Mouse (Mus musculus): ENCODE data around the gene Rnase13. TPM values are rescaled to one million over a fixed set of nuclear protein-coding genes. Genes with fewer than 3 reads are reported as not detected.
A peak's percentile ranks its signal among the peaks of the same experiment; 100 is the strongest.

The Rnase13 gene
- polyA plus RNA-seq, 2 experiments = not detected

DNA sequence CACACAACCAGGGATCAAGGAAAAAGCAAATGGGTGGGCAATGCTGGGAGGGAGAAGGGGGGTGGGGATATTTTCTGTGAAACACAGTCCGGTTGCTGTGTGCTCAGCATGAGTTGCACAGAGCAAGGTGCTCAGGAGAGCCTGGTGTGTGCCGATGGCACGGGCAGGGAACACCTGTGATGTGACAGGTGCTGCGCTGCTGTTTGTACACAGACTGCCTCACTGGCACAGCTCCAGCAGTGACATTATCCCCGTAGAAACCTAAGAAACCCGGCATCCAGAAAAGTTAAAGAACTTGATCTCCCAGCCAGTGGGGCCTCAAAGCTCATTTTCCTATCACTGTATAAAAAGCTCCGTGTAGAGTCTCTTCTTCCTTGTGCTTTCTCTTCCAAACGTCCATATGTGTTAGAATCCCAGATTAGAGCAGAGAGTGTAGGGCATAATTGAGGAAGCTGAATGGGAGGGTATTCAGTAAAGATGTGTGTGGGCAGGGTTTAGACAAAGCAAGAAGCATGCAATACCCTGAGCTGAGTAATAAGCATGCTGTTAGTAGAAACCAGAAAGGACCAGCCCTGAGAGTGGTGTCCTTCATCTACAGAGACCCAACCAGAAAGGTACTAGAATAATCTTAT lies 25.9 kb downstream of the Rnase13 start:
- Histone ChIP-seq H3K9ac (replicated peaks) (no peak overlapping the region), H3K4me1 (replicated peaks; ENCODE audit: control insufficient read depth in 2 of 2, insufficient read depth in 2 of 2, low read length in 1 of 2) (peaks cover 8 to 15% of the 10 kb centered on the region in 2 experiments), H3K4me2 (ENCODE audit: low read depth) (no peak overlapping the region), H3K4me3 (ENCODE audit: insufficient read depth in 1 of 2, low read depth in 2 of 2, low read length in 2 of 2) (no peak overlapping the region), H3K27me3 (ENCODE audit: control insufficient read depth, insufficient read depth, low read length) (no peaks in the 10 kb centered on the region), H3K9me3 (ENCODE audit: control insufficient read depth, low read length) (no peaks in the 10 kb centered on the region), H3K36me3 (replicated peaks; ENCODE audit: control insufficient read depth, insufficient read depth, low read depth) (peaks cover 2% of the 10 kb centered on the region), H3K27ac (no peak overlapping the region)
- no peak for ATAC-seq (ENCODE audit: insufficient read depth)
- 59% methylated on average over 8 of the region's 8 CpGs for WGBS (ENCODE audit: insufficient replicate concordance)
- no peak for DNase-seq (ENCODE audit: low read depth in 3 of 3, low spot score in 3 of 3)
- TF ChIP-seq CTCF (IDR thresholded peaks at IDR 0.05; ENCODE audit: low read depth) = no peak
- TF ChIP-seq EP300 (IDR thresholded peaks at IDR 0.05; ENCODE audit: low read depth) = no peak

GRCm38 (mm10) chr14:51896019-51896418 lies 26.6 kb downstream of the Rnase13 start:
- H3K9ac ChIP-seq (replicated peaks) = no peak overlapping the region; the same call in 1 of the 2 replicates
- H3K27ac ChIP-seq = no peak overlapping the region
- WGBS (ENCODE audit: insufficient replicate concordance) = 38% methylated on average over 6 of the region's 6 CpGs
- no peak overlapping the region for H3K4me2 ChIP-seq (ENCODE audit: low read depth)
- TF ChIP-seq EP300 (IDR thresholded peaks at IDR 0.05; ENCODE audit: low read depth) (no peak), CTCF (IDR thresholded peaks at IDR 0.05; ENCODE audit: low read depth) (no peak)
- H3K27me3 ChIP-seq (ENCODE audit: control insufficient read depth, insufficient read depth, low read length) = no peaks in the 10 kb centered on the region
- H3K4me3 ChIP-seq (ENCODE audit: insufficient read depth in 1 of 2, low read depth in 2 of 2, low read length in 2 of 2) = no peak overlapping the region
- H3K4me1 ChIP-seq (replicated peaks; ENCODE audit: control insufficient read depth in 2 of 2, insufficient read depth in 2 of 2, low read length in 1 of 2) = peaks cover 8 to 15% of the 10 kb centered on the region in 2 experiments
- no peak for DNase-seq (ENCODE audit: low read depth in 3 of 3, low spot score in 3 of 3)
- no peaks in the 10 kb centered on the region for H3K9me3 ChIP-seq (ENCODE audit: control insufficient read depth, low read length)
- no peak for ATAC-seq (ENCODE audit: insufficient read depth)
- H3K36me3 ChIP-seq (replicated peaks; ENCODE audit: control insufficient read depth, insufficient read depth, low read depth) = peaks cover 8% of the 10 kb centered on the region

- Histone ChIP-seq H3K36me3 (replicated peaks; ENCODE audit: control insufficient read depth, insufficient read depth, low read depth) (peaks cover 8% of the 10 kb centered on the region), H3K27me3 (ENCODE audit: control insufficient read depth, insufficient read depth, low read length) (no peaks in the 10 kb centered on the region), H3K4me1 (replicated peaks; ENCODE audit: control insufficient read depth in 2 of 2, insufficient read depth in 2 of 2, low read length in 1 of 2) (peaks cover 8 to 15% of the 10 kb centered on the region in 2 experiments), H3K4me3 (ENCODE audit: insufficient read depth in 1 of 2, low read depth in 2 of 2, low read length in 2 of 2) (no peak overlapping the region), H3K27ac (no peak overlapping the region), H3K9ac (replicated peaks) (no peak overlapping the region), H3K9me3 (ENCODE audit: control insufficient read depth, low read length) (no peaks in the 10 kb centered on the region), H3K4me2 (ENCODE audit: low read depth) (no peak overlapping the region)
- no peak for ATAC-seq (ENCODE audit: insufficient read depth)
- TF ChIP-seq EP300 (IDR thresholded peaks at IDR 0.05; ENCODE audit: low read depth) = no peak
- TF ChIP-seq CTCF (IDR thresholded peaks at IDR 0.05; ENCODE audit: low read depth) = no peak
- WGBS (ENCODE audit: insufficient replicate concordance) = 66% methylated on average over 14 of the region's 14 CpGs
- DNase-seq (ENCODE audit: low read depth in 3 of 3, low spot score in 3 of 3) = no peak
Observed at GRCm38 (mm10) chr14:51895071-51895470, 27.5 kb downstream of the Rnase13 start.

DNA sequence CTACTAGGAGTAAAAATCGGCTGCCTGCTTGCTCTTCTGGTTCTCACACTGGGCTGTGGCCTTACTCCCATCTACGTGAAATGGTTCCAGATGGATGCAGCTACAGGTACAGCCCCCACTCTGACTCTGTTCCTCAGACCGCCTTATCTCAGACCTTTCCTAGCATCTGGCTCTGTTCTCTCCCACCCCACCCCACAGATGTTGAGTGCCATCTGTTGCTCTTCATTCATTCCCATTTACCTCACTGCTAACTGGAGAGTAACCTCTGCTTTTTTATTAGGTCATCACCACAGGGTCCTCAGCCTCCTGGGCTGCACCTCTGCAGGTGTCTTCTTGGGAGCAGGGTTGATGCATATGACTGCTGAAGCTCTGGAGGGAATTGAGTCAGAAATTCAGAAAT lies 28.8 kb downstream of the Rnase13 start:
- TF ChIP-seq CTCF (IDR thresholded peaks at IDR 0.05; ENCODE audit: low read depth) (no peak), EP300 (IDR thresholded peaks at IDR 0.05; ENCODE audit: low read depth) (0 out of 2 replicates have a peak, but pooled peaks have one; percentile 19)
- peaks cover 8 to 15% of the 10 kb centered on the region in 2 experiments for H3K4me1 ChIP-seq (replicated peaks; ENCODE audit: control insufficient read depth in 2 of 2, insufficient read depth in 2 of 2, low read length in 1 of 2)
- no peaks in the 10 kb centered on the region for H3K27me3 ChIP-seq (ENCODE audit: control insufficient read depth, insufficient read depth, low read length)
- WGBS (ENCODE audit: insufficient replicate concordance) = 34% methylated on average over 3 of the region's 3 CpGs
- no peak overlapping the region for H3K27ac ChIP-seq
- DNase-seq (ENCODE audit: low read depth in 3 of 3, low spot score in 3 of 3) (no peak), ATAC-seq (ENCODE audit: insufficient read depth) (peak; percentile 68)
- H3K36me3 ChIP-seq (replicated peaks; ENCODE audit: control insufficient read depth, insufficient read depth, low read depth) = peaks cover 8% of the 10 kb centered on the region
- H3K4me3 ChIP-seq (ENCODE audit: insufficient read depth in 1 of 2, low read depth in 2 of 2, low read length in 2 of 2) = no peak overlapping the region
- H3K9ac ChIP-seq (replicated peaks) = no peak overlapping the region
- H3K4me2 ChIP-seq (ENCODE audit: low read depth) = no peak overlapping the region
- H3K9me3 ChIP-seq (ENCODE audit: control insufficient read depth, low read length) = no peaks in the 10 kb centered on the region

- no peak overlapping the region for H3K4me3 ChIP-seq (ENCODE audit: insufficient read depth in 1 of 2, low read depth in 2 of 2, low read length in 2 of 2)
- H3K9ac ChIP-seq (replicated peaks) = no peak overlapping the region
- H3K9me3 ChIP-seq (ENCODE audit: control insufficient read depth, low read length) = no peaks in the 10 kb centered on the region
- 40% methylated on average over 10 of the region's 10 CpGs for WGBS (ENCODE audit: insufficient replicate concordance)
- DNase-seq (ENCODE audit: low read depth in 3 of 3, low spot score in 3 of 3) (no peak), ATAC-seq (ENCODE audit: insufficient read depth) (peak; percentile 50)
- no peaks in the 10 kb centered on the region for H3K27me3 ChIP-seq (ENCODE audit: control insufficient read depth, insufficient read depth, low read length)
- no peak for TF ChIP-seq CTCF (IDR thresholded peaks at IDR 0.05; ENCODE audit: low read depth)
- TF ChIP-seq EP300 (IDR thresholded peaks at IDR 0.05; ENCODE audit: low read depth) = no peak
- no peak overlapping the region for H3K27ac ChIP-seq
- peaks cover 8 to 15% of the 10 kb centered on the region in 2 experiments for H3K4me1 ChIP-seq (replicated peaks; ENCODE audit: control insufficient read depth in 2 of 2, insufficient read depth in 2 of 2, low read length in 1 of 2)
- H3K4me2 ChIP-seq (ENCODE audit: low read depth) = no peak overlapping the region
- peaks cover 8% of the 10 kb centered on the region for H3K36me3 ChIP-seq (replicated peaks; ENCODE audit: control insufficient read depth, insufficient read depth, low read depth)
Observed at GRCm38 (mm10) chr14:51893094-51893794, 29.3 kb downstream of the Rnase13 start.

All from liver, embryonic 14.5 days (tissue).